Mouse (Mus musculus) heart, postnatal 4 days (tissue): ENCODE data around the gene Elmod1. TPM values are rescaled to one million over a fixed set of nuclear protein-coding genes. Genes with fewer than 3 reads are reported as not detected.

Experiments used
- DNase-seq: peaks from one replicate; pipeline ENCODE4 v3.0.0; 2021
- total RNA-seq, 2 experiments: library from RNA; stranded (reverse); gene quantifications; 2 replicates each; pipeline ENCODE4 v1.2.3; 2021

The Elmod1 gene
- total RNA-seq, 2 experiments from 2014 or later: 0.17 to 0.32 TPM

DNA sequence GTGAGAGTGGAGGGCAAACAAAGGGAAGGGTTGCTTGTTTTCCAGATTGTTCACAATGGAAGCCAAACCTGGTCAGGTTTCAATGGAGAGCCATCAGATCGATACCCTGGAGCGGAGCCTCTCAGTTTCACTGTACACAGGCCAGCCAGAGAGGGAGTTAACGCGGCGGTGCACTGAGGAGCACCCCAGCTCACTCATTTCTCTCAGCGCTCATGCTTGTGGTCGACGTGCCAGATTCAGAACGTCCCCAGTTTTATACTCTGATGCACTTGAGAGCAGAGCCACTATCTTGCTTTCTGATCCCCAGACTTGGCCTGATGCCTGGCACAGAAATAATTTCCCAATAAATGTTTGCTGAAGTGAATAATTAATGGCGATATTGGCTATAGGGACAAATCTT is 68.3 kb downstream of the Elmod1 start:
- no peak for DNase-seq

DNA sequence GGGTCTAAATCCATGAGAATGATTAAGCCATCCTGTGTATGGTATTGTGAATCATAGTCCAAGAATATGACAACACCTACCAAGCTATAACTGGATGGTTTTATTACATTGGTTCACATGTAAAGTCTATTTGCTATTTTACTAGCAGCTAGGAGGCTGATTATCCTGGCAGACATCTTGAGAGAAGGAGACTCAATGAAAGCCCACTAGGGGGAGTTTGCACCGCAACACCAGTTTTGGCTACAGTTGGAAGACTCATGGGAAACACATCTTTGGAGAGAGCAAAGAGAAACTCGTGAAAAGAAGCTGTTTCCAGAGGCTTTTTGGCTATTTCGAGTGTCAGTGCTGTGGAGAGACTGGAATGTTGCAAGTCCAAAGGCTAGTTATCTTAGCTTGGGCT is 69.7 kb downstream of the Elmod1 start:
- DNase-seq: no peak

DNA sequence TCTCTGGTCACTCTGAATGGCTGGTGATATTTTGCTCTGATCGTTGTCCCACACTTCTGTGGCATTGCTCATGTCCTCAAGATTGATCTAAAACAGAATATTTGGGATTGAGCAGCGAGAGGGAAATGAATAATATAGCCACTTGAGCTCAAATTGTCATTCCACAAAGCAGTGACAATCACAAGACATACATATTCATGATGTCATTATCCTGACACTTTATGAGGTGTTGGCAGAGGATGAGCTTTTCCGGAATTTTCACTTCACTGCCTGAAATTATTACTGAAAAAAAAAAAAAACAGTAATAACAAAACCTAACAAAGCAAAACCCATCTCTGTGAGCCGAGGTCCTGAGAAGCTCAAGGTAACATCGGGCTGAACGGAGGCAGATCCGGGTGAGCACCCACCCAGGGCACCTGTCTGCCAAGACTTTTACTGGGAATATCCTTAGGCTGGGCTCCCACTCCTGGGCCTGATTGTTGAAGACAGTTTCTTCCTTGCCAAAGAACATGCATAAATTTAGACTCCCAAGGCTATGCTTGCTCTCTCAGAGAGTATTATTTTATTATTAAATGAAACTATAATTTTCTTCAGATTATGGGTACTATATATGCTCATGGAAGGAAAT is 71.8 kb downstream of the Elmod1 start:
- no peak for DNase-seq

DNA sequence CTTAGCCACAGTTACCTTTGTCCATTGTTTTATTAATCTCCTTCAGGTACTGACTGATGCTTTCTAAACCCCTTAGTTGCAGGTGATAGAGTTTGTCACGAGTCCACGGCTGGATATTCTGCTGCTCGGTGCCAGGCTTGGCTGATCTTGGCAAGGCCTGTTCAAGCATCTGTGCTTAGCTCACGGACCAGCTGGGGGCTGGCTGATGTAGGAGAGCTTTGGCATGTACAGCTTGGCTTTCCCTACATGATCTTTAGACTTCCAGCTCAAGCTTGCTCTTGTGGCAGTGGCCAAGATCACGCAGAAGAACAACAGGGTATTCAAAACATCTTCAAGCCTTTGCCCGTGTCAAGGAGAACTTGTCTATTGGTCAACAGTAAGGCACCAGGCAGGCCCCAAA is 75.3 kb downstream of the Elmod1 start:
- no peak for DNase-seq

DNA sequence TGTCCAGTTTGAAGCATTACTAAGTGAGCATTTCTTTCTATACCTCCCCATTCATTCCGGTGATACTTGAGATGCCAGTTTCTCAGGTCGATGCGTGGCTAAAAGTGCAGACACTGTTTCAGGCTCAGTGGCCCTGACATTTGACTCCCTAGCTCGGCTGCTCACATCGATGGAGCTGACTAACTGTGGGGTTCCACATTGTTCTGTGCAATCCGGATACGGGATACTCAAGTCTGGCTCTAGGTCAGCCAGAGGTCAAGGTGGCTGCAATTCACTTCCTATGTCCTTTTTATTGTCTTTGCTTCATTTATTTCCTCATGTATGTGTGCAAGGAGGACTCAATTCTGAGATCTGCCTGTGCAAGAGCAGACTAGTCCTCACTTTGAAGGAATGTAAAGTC is 79.3 kb downstream of the Elmod1 start:
- no peak for DNase-seq

DNA sequence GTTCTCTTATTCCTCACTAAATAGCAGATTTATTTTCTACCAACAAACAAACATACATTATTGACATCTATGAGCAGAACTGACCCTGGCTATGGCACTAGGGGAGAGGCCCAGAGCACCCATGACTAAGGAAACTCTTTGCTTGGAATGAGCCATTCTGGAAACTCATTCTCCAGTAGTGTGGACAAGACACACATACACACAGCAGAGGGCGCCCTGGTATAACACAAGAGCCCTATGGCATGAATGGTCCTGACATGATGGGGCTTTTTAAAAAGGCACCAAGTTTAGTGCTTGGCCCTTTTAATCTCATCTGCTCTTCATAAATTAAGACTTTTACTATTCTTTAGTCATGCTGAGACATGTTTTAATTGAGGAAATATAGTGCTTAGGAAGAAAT is 85.0 kb downstream of the Elmod1 start:
- DNase-seq: peak; percentile 40

DNA sequence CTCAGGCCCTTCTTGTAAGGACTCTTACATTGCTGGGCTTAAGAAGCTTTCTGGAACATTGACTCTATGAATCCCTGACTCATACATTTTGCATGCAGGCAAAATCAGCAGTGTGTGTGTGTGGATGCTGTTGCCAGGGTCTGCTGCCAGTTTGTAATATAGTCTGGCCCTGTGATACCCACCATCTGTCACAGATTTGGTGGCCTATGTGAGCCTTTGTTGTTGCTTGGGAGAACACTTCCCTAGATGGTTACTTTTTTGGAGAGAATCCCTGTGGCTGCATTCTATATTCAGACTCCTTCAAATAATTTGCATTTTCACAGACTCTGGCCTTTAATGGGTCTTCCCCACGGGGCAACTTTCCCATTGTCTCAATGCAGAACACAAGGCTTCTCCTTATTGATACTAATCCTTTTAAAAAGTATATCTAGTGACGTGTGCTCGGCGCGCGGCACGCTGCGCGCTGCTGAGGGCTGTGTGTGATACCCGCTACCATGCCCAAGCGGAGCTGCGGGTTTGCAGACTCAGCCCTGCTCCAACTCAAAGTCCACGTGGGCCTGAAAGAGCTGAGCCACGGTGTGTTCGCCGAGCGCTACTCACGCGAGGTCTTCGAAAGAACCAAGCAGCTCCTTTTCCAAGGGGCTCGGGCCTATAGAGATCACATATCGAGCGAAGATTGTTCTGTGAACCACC is 91.4 kb downstream of the Elmod1 start:
- no peak for DNase-seq

DNA sequence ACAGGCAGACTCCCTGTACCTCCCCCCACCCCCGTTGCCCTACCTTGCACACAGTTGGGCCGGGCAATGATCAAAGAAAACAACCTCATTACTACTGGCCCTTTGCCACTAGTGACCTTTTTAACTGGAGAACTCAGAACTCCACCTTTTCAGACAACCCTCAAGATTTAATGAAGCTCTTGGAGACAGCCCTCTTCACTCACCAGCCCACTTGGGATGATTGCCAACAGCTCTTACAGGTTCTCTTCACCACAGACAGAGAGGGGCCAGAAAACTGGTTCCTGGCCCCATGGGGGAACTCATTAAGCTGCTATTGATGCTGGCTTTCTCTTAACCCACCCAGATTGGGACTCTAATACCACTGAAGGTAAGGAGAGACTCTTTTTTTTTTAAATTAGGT is 97.7 kb downstream of the Elmod1 start:
- DNase-seq: no peak

DNA sequence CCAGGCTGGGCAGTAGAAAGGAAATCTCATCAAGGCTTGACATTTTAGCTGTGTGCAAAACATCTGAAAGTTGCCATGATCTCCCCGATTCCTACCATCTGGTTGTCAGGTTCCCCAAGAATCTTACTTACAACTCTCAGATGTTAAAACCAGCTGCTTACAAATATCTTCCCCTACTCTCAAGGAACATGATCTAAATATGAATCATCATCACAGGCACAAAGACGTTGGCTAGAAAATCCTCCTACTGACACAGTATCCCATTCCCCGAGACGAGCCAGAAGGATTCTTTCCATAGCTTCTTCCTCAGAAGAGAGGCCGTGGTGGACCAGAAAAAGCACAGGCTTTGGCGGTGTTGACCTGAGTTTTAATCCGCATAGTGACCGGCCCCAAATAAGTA is 101.9 kb downstream of the Elmod1 start:
- DNase-seq: no peak

Other genes with a start within 250 kb of the Elmod1 start
- under 1 TPM; 0.16 to 0.17 TPM for gene Slc35f2, start 203.8 kb downstream of the Elmod1 start, total RNA-seq
- 10 to 100 TPM; 49.4 to 50.8 TPM for gene Sln, start 125.1 kb downstream of the Elmod1 start, total RNA-seq
- under 1 TPM; 0.36 to 0.47 TPM for gene Tnfaip8l3, start 93.1 kb upstream of the Elmod1 start, total RNA-seq